Mouse (Mus musculus): ENCODE data around the gene Pf4. TPM values are rescaled to one million over a fixed set of nuclear protein-coding genes. Genes with fewer than 3 reads are reported as not detected.

Pf4 gene
- polyA plus RNA-seq, 1 experiment from 2014 or later = 863 TPM

DNA sequence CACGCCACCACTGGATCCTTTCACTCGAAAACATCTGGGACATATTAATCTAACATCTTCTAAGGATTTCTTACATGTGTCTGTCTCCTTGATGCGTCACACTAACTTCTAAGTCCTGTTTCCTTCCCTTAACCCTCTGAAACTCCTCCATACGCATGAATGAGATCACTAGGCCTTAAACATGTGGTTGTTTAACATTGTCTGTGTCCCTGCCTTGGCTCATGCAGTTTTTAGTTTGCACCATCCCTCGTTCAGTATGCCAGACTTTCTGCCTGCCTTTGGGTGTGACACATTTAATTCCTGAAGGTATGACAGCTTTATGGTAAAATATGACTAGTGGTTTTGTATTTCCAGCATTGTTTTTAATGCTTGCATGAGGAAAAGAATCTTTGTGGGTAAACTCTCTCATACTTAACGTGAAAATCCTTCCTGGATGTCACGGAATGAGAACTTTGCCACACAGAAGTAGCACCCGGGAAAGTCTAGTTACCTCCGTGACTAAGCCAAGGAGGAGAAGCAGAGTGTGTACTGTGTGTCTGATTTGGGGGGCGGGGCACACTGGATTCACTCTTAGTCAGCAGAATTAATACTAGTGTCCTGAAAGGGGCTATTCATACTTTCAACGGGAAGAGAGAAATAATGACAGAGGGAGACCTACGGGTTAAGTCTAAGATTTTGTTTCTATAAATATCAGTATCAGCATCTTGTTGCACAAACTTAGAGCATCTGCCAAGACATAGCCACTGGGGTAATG is 8.1 kb upstream of the Pf4 start:
- H3K27ac ChIP-seq = no peak overlapping the region
- no peak overlapping the region for H3K9ac ChIP-seq
- H3K27me3 ChIP-seq (replicated peaks) = peaks cover 18% of the 10 kb centered on the region
- WGBS (ENCODE audit: insufficient replicate concordance) = 67% methylated on average over 12 of the region's 12 CpGs
- no peak overlapping the region for H3K4me2 ChIP-seq
- H3K9me3 ChIP-seq (replicated peaks) = no peaks in the 10 kb centered on the region
- H3K36me3 ChIP-seq = no peaks in the 10 kb centered on the region
- no peaks in the 10 kb centered on the region for H3K4me1 ChIP-seq
- no peak for ATAC-seq
- H3K4me3 ChIP-seq = no peak overlapping the region

DNA sequence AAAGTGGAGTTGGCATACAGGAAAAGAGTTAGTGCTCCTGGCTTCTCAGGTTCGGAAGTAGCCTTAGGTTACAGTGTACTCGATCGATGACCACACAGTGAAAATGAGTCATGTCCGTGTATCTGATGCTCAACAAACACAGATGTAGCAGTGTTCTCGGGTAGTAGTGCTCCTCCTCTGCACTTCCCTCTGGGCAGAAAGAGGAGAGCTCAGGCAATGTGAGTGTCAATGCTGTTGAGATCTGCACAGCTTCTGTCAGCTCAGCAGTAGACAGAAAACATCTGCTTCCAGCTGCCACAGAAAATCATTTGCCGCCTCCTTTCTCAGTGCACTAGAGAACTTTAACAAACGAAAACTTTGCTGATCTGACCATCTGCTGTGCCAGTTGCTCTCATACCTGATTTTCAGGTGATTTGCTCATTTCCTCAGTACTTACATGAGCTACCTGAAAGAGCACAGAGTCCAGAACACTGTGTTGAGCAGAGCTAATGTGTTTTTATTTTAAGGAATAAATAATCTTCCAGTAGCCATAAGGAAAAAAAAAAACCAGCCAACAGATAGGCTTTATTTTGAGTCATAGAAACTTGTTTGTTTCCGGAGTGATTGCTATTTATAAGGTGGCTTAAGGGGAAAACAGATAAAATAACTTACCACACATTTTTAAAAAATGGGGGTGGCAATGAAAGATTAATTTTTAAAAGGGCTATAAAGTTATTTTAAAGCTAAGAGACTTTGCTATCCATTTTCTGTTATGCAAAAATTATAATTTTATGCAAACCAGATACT is 6.2 kb upstream of the Pf4 start:
- H3K9ac ChIP-seq = no peak overlapping the region
- no peak for ATAC-seq
- 54% methylated on average over 8 of the region's 8 CpGs for WGBS (ENCODE audit: insufficient replicate concordance)
- no peak overlapping the region for H3K4me3 ChIP-seq
- H3K27me3 ChIP-seq (replicated peaks) = peaks cover 5% of the 10 kb centered on the region; the same call in 1 of the 2 replicates
- H3K36me3 ChIP-seq = no peaks in the 10 kb centered on the region
- no peaks in the 10 kb centered on the region for H3K4me1 ChIP-seq
- H3K9me3 ChIP-seq (replicated peaks) = no peaks in the 10 kb centered on the region
- no peak overlapping the region for H3K27ac ChIP-seq
- no peak overlapping the region for H3K4me2 ChIP-seq

DNA sequence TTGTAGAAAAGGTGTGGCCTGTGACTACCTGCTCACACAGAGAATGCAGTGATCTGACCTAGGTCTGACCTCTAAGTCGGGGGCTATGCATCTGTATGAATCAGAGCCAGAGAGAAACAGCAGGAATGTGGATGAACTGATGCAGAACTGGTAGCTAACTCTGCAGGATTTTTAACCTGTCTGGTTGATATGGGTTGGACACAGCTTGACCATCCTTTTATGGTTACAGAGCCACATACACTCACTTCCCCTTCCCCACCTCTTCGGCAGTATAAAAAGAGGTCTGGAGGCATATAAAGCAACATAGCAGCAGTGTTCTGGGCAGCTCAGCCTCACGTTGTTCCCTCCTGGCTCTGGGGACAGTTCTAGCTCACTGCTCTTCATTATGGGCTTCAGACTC is 4.0 kb upstream of the Pf4 start, which contains the start of gene Ppbp:
TSS of gene Ppbp (plus strand) at position 301 of the 400 bp plus-strand sequence.
- no peak for ATAC-seq
- Histone ChIP-seq H3K4me3 (no peak within 1 kb of the TSS), H3K9ac (no peak within 1 kb of the TSS), H3K36me3 (no peaks in the 10 kb centered on the region), H3K27me3 (replicated peaks) (peaks cover 7% of the 10 kb centered on the region; the same call in 1 of the 2 replicates), H3K4me1 (peaks cover 3% of the 10 kb centered on the region; the same call in 1 of the 2 replicates), H3K27ac (no peak within 1 kb of the TSS), H3K4me2 (no peak within 1 kb of the TSS), H3K9me3 (replicated peaks) (no peaks in the 10 kb centered on the region)
- WGBS (ENCODE audit: insufficient replicate concordance) = 29% methylated on average over 3 of the region's 3 CpGs

DNA sequence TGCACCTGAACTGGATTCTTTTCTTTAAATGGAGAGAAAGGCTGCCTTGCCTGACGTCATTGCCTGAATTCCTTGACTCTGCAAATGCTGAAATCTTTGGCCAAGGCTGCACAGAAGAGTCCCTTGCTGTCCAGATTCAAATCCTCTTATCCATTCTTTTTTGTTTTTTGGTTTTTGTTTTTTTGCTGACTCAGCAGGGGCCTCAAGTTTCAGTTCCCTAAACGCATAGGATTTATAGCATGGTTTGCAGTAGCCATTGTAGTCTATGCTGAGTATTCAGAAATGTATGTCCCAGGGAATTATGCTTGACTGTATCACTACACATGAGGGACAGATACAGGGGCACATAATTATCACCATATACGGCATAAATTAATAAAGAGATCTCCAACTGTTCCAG is 866 bp upstream of the Pf4 start:
- H3K4me2 ChIP-seq = no peak overlapping the region
- peaks cover 14% of the 10 kb centered on the region for H3K4me1 ChIP-seq
- H3K4me3 ChIP-seq = no peak overlapping the region
- H3K27me3 ChIP-seq (replicated peaks) = peaks cover 7% of the 10 kb centered on the region; the same call in 1 of the 2 replicates
- no peak for ATAC-seq
- peak overlapping the region; percentile 16; the same call in 1 of the 2 replicates for H3K27ac ChIP-seq
- H3K9ac ChIP-seq = no peak overlapping the region
- 43% methylated on average over 3 of the region's 3 CpGs for WGBS (ENCODE audit: insufficient replicate concordance)
- no peaks in the 10 kb centered on the region for H3K9me3 ChIP-seq (replicated peaks)
- no peaks in the 10 kb centered on the region for H3K36me3 ChIP-seq

DNA sequence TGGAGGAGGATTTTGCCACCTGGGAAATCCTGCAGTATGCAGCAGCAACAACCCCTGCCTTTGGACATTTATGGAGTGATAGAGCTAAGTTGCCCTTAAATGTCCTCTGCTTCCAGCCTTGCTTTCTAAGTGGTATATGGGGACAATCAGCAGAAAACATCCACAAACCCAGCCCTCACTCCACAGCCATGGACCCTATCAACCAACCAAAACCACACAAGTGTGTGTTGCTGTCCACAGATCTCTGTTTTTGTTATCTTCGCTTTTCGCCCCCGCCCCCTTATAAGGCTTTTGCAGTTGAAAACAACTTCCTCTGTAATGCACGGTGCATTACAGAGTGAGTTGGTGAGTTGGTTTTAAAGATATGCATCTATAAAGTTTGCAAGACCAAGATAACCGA is 3.3 kb downstream of the Pf4 start:
- Histone ChIP-seq H3K36me3 (no peaks in the 10 kb centered on the region), H3K27me3 (replicated peaks) (peaks cover 7% of the 10 kb centered on the region; the same call in 1 of the 2 replicates), H3K9ac (no peak overlapping the region), H3K27ac (no peak overlapping the region), H3K4me1 (peaks cover 14% of the 10 kb centered on the region), H3K4me2 (no peak overlapping the region), H3K9me3 (replicated peaks) (no peaks in the 10 kb centered on the region), H3K4me3 (no peak overlapping the region)
- WGBS (ENCODE audit: insufficient replicate concordance) = 12% methylated on average over 5 of the region's 5 CpGs
- peak; percentile 80 for ATAC-seq

DNA sequence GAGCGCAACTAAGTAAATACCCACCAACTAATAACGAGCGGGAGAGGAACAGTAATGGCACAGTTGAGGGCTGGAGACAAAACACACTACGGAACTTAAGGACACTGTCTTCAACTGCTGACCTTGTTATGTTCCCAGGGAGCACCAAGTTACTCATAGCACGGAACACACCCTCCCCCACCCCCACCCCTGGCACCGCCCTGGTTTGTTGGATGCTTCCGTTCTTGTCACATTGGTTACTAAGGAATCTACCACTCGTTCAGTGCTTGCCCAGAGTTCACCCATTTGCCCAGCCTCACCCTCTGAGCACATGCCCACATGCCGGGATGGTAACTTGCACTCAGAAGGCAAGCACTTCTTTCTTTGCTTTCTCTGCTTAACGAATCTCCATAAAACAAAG is 5.4 kb downstream of the Pf4 start:
- ATAC-seq = no peak
- Histone ChIP-seq H3K9me3 (replicated peaks) (no peaks in the 10 kb centered on the region), H3K4me2 (no peak overlapping the region), H3K9ac (no peak overlapping the region), H3K4me3 (no peak overlapping the region), H3K4me1 (peaks cover 11% of the 10 kb centered on the region; the same call in 1 of the 2 replicates), H3K27ac (no peak overlapping the region), H3K36me3 (no peaks in the 10 kb centered on the region), H3K27me3 (replicated peaks) (0 out of 2 replicates have a peak, but pooled peaks cover 3% of the 10 kb centered on the region)
- WGBS (ENCODE audit: insufficient replicate concordance) = 73% methylated on average over 10 of the region's 10 CpGs

DNA sequence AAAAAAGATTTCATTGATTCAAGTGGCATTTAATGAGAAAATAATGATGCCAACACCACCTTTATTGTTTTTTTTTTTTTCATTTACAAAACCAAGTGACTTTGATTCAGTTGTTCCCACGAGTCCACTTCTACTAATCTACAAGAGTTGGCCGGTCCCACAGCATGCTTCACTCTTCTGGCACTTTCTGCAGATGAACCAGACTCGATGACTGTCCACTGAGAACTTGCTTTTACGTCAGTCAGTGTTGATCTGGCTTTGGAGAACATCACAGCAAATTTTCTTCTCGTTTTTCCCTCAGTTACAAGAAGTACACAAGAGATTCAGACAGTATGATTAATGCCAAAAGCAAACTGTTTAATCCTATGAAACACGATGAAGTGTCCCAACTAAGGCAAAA is 6.6 kb downstream of the Pf4 start:
- peaks cover 11% of the 10 kb centered on the region; the same call in 1 of the 2 replicates for H3K4me1 ChIP-seq
- no peak overlapping the region for H3K27ac ChIP-seq
- no peak overlapping the region for H3K4me2 ChIP-seq
- H3K9ac ChIP-seq = no peak overlapping the region
- H3K9me3 ChIP-seq (replicated peaks) = no peaks in the 10 kb centered on the region
- WGBS (ENCODE audit: insufficient replicate concordance) = 62% methylated on average over 6 of the region's 6 CpGs
- H3K27me3 ChIP-seq (replicated peaks) = no peaks in the 10 kb centered on the region
- no peak for ATAC-seq
- no peaks in the 10 kb centered on the region for H3K36me3 ChIP-seq
- H3K4me3 ChIP-seq = no peak overlapping the region

DNA sequence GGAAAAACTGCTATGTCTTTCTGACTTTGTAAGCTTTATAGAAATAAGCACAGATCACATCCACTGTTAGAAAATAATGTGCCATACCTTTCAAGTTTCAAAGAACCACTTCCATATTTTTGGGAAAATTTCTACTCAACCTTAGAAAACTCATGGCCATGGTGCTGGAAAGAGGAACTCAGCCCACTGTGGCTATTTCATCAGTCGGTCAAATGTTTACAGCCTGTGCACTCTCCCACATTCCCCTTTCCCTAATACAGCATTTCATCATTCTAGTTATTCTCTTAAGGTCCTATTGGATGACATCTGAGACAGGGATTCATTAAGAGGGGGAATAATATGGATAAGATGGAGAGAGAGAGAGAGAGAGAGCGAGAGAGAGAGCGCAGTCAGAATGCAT is 11.5 kb downstream of the Pf4 start:
- Histone ChIP-seq H3K4me2 (no peak overlapping the region), H3K4me3 (no peak overlapping the region), H3K27me3 (replicated peaks) (no peaks in the 10 kb centered on the region), H3K36me3 (no peaks in the 10 kb centered on the region), H3K9me3 (replicated peaks) (no peaks in the 10 kb centered on the region), H3K27ac (no peak overlapping the region), H3K4me1 (no peaks in the 10 kb centered on the region), H3K9ac (no peak overlapping the region)
- 64% methylated on average over 3 of the region's 3 CpGs for WGBS (ENCODE audit: insufficient replicate concordance)
- no peak for ATAC-seq

DNA sequence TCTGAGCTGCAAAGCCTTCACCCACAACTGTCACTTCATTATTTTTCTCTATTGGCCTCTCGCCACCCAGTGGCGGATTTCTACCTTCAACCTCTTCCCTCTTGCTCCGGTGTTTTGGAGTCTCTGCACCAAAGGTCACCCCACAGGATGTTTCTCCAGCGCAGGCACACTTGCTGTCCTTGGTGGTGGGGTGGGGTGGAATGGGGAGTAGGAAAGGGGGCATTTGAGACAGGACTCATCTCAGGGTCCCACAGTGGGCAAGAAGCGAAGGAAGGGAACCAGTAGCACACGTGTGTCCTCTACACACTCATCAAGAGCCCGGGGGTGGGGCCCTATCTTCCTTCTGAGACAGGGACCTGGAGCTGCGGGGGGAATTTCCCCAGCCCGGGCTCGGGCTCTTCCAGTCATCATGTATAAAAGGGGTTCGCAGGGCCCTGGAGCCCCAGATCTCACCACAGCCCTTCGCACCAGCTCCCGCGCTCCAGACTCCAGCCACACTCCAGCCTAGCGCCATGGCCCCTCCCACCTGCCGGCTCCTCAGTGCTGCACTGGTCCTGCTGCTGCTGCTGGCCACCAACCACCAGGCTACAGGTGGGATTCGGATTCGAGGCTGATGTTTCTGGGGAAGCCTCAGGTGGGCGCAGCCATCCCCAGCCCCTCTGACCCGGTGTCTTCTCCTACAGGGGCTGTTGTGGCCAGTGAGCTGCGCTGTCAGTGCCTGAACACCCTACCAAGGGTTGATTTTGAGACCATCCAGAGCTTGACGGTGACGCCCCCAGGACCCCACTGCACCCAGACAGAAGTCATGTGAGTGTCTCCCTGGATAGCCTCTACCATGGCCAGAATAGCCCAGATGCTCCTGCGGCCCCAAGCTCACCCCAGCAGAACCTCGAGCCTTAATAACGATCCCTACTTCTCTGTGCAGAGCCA is 13.7 kb downstream of the Pf4 start, which contains the start of gene Cxcl3:
TSS of gene Cxcl3 (plus strand) at position 445 of the 930 bp plus-strand sequence.
- WGBS (ENCODE audit: insufficient replicate concordance) = 14% methylated on average over 26 of the region's 26 CpGs
- peak within 1 kb of the TSS; percentile 32 for H3K4me3 ChIP-seq
- no peaks in the 10 kb centered on the region for H3K36me3 ChIP-seq
- H3K9ac ChIP-seq = no peak within 1 kb of the TSS
- H3K27me3 ChIP-seq (replicated peaks) = no peaks in the 10 kb centered on the region; the same call in 1 of the 2 replicates
- H3K27ac ChIP-seq = no peak within 1 kb of the TSS
- H3K4me2 ChIP-seq = peak within 1 kb of the TSS; percentile 59
- ATAC-seq = peak; percentile 51; the same call in 1 of the 2 replicates
- H3K9me3 ChIP-seq (replicated peaks) = no peaks in the 10 kb centered on the region
- no peaks in the 10 kb centered on the region for H3K4me1 ChIP-seq

DNA sequence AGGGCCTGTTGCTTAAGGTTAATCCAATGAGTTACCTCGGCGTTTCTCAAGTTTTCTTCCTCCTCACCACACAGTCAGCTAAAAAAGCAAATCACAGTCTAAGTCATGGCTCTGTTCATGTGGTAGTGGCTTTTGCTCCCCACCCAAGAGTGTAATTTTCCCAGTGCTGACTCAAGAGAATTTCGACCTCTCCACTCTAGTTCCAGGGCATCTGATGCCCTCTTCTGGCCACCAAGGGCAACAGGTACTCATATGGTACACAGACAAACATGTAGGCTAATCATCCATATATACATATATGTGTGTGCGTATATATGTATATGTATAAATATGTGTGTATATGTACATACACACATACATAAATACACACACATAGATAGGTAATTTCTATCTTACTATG is 15.9 kb downstream of the Pf4 start:
- Histone ChIP-seq H3K9me3 (replicated peaks) (no peaks in the 10 kb centered on the region), H3K9ac (no peak overlapping the region), H3K36me3 (no peaks in the 10 kb centered on the region), H3K27ac (no peak overlapping the region), H3K4me3 (no peak overlapping the region), H3K27me3 (replicated peaks) (no peaks in the 10 kb centered on the region; the same call in 1 of the 2 replicates), H3K4me2 (no peak overlapping the region), H3K4me1 (no peaks in the 10 kb centered on the region)
- ATAC-seq = no peak
- 61% methylated on average over 4 of the region's 4 CpGs for WGBS (ENCODE audit: insufficient replicate concordance)

DNA sequence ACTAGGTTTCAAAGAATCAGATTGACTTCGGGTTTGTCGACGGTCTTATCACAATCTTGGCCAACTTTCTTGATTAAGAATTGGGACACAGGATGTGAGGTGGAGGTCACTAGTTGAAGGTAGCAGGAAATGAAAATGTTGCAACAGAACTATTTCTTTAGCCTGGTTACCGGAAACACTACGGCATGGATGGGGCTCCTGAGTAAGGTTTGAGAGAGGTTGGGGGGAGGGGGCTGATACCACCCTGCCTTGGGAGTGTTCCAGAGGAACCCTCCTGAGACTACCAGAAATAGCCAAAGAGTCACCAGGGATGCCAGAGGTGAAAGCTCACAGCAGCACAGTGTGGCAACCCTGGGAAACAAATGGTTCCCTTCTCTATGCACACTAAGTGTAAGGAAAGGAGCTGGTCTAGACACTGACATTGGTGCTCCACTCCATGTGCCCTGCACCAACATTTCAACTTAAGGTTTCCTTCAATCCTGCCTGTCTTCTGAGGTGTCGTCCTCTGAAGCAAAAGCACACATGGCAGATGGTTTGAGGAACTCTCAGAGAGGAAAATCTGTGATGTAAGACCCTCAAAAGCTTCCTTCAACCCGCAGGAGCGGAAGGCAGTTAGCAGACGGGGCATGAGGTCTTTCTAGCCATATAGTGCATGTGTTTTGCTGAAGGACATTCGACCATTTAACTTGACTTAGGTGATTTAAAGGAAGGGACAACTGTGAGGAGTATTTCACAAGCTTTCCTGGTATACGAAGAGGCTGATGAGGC is 17.3 kb downstream of the Pf4 start:
- H3K9me3 ChIP-seq (replicated peaks) = no peaks in the 10 kb centered on the region
- no peaks in the 10 kb centered on the region; the same call in 1 of the 2 replicates for H3K27me3 ChIP-seq (replicated peaks)
- H3K4me3 ChIP-seq = no peak overlapping the region
- H3K36me3 ChIP-seq = no peaks in the 10 kb centered on the region
- no peak overlapping the region for H3K4me2 ChIP-seq
- 25% methylated on average over 11 of the region's 11 CpGs for WGBS (ENCODE audit: insufficient replicate concordance)
- no peak for ATAC-seq
- no peaks in the 10 kb centered on the region for H3K4me1 ChIP-seq
- no peak overlapping the region for H3K9ac ChIP-seq
- no peak overlapping the region for H3K27ac ChIP-seq
